Mouse (Mus musculus) ES-Bruce4 (cell line): ENCODE data around the gene Dhrs3. TPM values are rescaled to one million over a fixed set of nuclear protein-coding genes. Genes with fewer than 3 reads are reported as not detected.

Experiments
- H3K27ac ChIP-seq: 2 replicates; pipeline ENCODE4 v1.5.1; 2012; ENCODE audit warnings: low read length, inconsistent platforms; ENCODE audit not compliant: insufficient read depth
- H3K27me3 ChIP-seq: 2 replicates; pipeline ENCODE4 v1.6.1; 2012; ENCODE audit warnings: mild to moderate bottlenecking, low read length, inconsistent platforms; ENCODE audit not compliant: control insufficient read depth, poor library complexity, insufficient read depth, severe bottlenecking
- H3K36me3 ChIP-seq: 2 replicates; pipeline ENCODE4 v1.6.1; 2012; ENCODE audit warnings: inconsistent platforms, mild to moderate bottlenecking, low read length, moderate library complexity; ENCODE audit not compliant: control insufficient read depth, poor library complexity, insufficient read depth, severe bottlenecking
- H3K4me1 ChIP-seq: one replicate; pipeline ENCODE4 v1.8.1; 2011; ENCODE audit warnings: low read length; ENCODE audit not compliant: control insufficient read depth, insufficient read depth
- H3K4me3 ChIP-seq: 2 replicates; pipeline ENCODE4 v1.5.1; 2011; ENCODE audit warnings: low read depth, mild to moderate bottlenecking, low read length
- H3K9ac ChIP-seq: 2 replicates; pipeline ENCODE4 v1.6.1; 2012; ENCODE audit warnings: low read depth, mild to moderate bottlenecking, inconsistent platforms; ENCODE audit not compliant: poor library complexity, severe bottlenecking
- H3K9me3 ChIP-seq: replicated peaks from 2 replicates; pipeline ENCODE4 v1.6.1; 2012; ENCODE audit warnings: mild to moderate bottlenecking, low read length, inconsistent platforms; ENCODE audit not compliant: control insufficient read depth, poor library complexity, insufficient read depth, severe bottlenecking
- CTCF ChIP-seq: IDR thresholded peaks from one replicate; pipeline ENCODE4 v1.8.1; 2011; ENCODE audit warnings: low read depth, low read length
- EP300 ChIP-seq: IDR thresholded peaks from 2 replicates; pipeline ENCODE4 v1.6.1; 2011; ENCODE audit warnings: low read depth, low read length; ENCODE audit not compliant: insufficient read depth
- POLR2A ChIP-seq: IDR thresholded peaks from one replicate; pipeline ENCODE4 v1.8.1; 2011; ENCODE audit warnings: low read length; ENCODE audit not compliant: insufficient read depth
- polyA plus RNA-seq: library from polyadenylated mRNA; stranded (reverse); fragments of >200 nt; gene quantifications from 2 replicates; pipeline ENCODE4 v1.2.4, GENCODE M21; 2011; ENCODE audit warnings: low read depth; ENCODE audit not compliant: missing spikeins, insufficient read depth, insufficient read length

The Dhrs3 gene
- polyA plus RNA-seq, 1 experiment: 10.4 TPM

- no peak overlapping the region for H3K9ac ChIP-seq
- no peaks in the 10 kb centered on the region for H3K36me3 ChIP-seq
- no peaks in the 10 kb centered on the region for H3K4me1 ChIP-seq
- no peaks in the 10 kb centered on the region for H3K9me3 ChIP-seq
- H3K27me3 ChIP-seq: no peaks in the 10 kb centered on the region
- no peak overlapping the region for H3K27ac ChIP-seq
- TF ChIP-seq POLR2A (no peak), CTCF (no peak), EP300 (no peak)
- no peak overlapping the region for H3K4me3 ChIP-seq
These were observed 47.3 kb downstream of the Dhrs3 start for GRCm38 (mm10) chr4:144939847-144940411.

GRCm38 (mm10) chr4:144940796-144941462 lies 48.3 kb downstream of the Dhrs3 start:
- Histone ChIP-seq H3K4me1 (no peaks in the 10 kb centered on the region), H3K27ac (no peak overlapping the region), H3K9ac (no peak overlapping the region), H3K4me3 (no peak overlapping the region), H3K36me3 (no peaks in the 10 kb centered on the region), H3K27me3 (no peaks in the 10 kb centered on the region), H3K9me3 (no peaks in the 10 kb centered on the region)
- TF ChIP-seq EP300 (no peak), CTCF (no peak), POLR2A (no peak)

GRCm38 (mm10) chr4:144942433-144942832 lies 49.8 kb downstream of the Dhrs3 start:
- no peak overlapping the region for H3K4me3 ChIP-seq
- no peak overlapping the region for H3K9ac ChIP-seq
- no peak overlapping the region for H3K27ac ChIP-seq
- H3K27me3 ChIP-seq: no peaks in the 10 kb centered on the region
- no peaks in the 10 kb centered on the region for H3K4me1 ChIP-seq
- no peaks in the 10 kb centered on the region for H3K36me3 ChIP-seq
- no peak for TF ChIP-seq EP300
- TF ChIP-seq POLR2A: no peak
- TF ChIP-seq CTCF: no peak
- H3K9me3 ChIP-seq: no peaks in the 10 kb centered on the region

- H3K36me3 ChIP-seq: no peaks in the 10 kb centered on the region
- H3K4me3 ChIP-seq: no peak overlapping the region
- no peaks in the 10 kb centered on the region for H3K27me3 ChIP-seq
- no peak overlapping the region for H3K9ac ChIP-seq
- H3K4me1 ChIP-seq: no peaks in the 10 kb centered on the region
- no peaks in the 10 kb centered on the region for H3K9me3 ChIP-seq
- TF ChIP-seq EP300 (no peak), POLR2A (no peak), CTCF (no peak)
- no peak overlapping the region for H3K27ac ChIP-seq
These were observed 50.6 kb downstream of the Dhrs3 start for GRCm38 (mm10) chr4:144943273-144943672.

- Histone ChIP-seq H3K9me3 (no peaks in the 10 kb centered on the region), H3K4me3 (no peak overlapping the region), H3K27ac (no peak overlapping the region), H3K27me3 (no peaks in the 10 kb centered on the region), H3K36me3 (no peaks in the 10 kb centered on the region), H3K9ac (no peak overlapping the region), H3K4me1 (no peaks in the 10 kb centered on the region)
- TF ChIP-seq POLR2A (no peak), CTCF (no peak), EP300 (no peak)
These were observed 55.2 kb downstream of the Dhrs3 start for GRCm38 (mm10) chr4:144947738-144948390.
